Mouse (Mus musculus): ENCODE measurements at regions not wholly inside any gene's neighbourhood (a gene's known extent, or its start where the extent isn't known, plus 50 kb on each side); places are given as distances from the start of the nearest gene placed in this dataset.
A peak's percentile ranks its signal among the peaks of the same experiment; 100 is the strongest.

GRCm38 (mm10) chr12:99643016-99643415 is 79.6 kb upstream of the Foxn3 start:
- DNase-seq: no peak

GRCm38 (mm10) chr12:99642131-99642895 is 78.9 kb upstream of the Foxn3 start:
- no peak for DNase-seq

- DNase-seq: peak; percentile 61 to 79
These were observed 77.9 kb upstream of the Foxn3 start for GRCm38 (mm10) chr12:99641278-99641677.

- peak; percentile 62 to 63 for DNase-seq
These were observed 77.1 kb upstream of the Foxn3 start for GRCm38 (mm10) chr12:99640214-99641151.

GRCm38 (mm10) chr12:99639847-99640213 is 76.4 kb upstream of the Foxn3 start:
- no peak for DNase-seq

- no peak for DNase-seq
These were observed 75.7 kb upstream of the Foxn3 start for GRCm38 (mm10) chr12:99639118-99639517.

- DNase-seq: no peak
These were observed 74.6 kb upstream of the Foxn3 start for GRCm38 (mm10) chr12:99637986-99638385.

GRCm38 (mm10) chr12:99636234-99636633 is 72.9 kb upstream of the Foxn3 start:
- no peak for DNase-seq

- no peak for DNase-seq
These were observed 72.0 kb upstream of the Foxn3 start for GRCm38 (mm10) chr12:99635361-99635760.

GRCm38 (mm10) chr12:99634726-99635125 is 71.3 kb upstream of the Foxn3 start:
- DNase-seq: no peak

GRCm38 (mm10) chr12:99633678-99634077 is 70.3 kb upstream of the Foxn3 start:
- DNase-seq: no peak

- DNase-seq: no peak
These were observed 69.6 kb upstream of the Foxn3 start for GRCm38 (mm10) chr12:99632988-99633387.

GRCm38 (mm10) chr12:99629606-99630005 is 66.2 kb upstream of the Foxn3 start:
- no peak for DNase-seq

- DNase-seq: no peak
These were observed 65.0 kb upstream of the Foxn3 start for GRCm38 (mm10) chr12:99628421-99628820.

GRCm38 (mm10) chr12:99627898-99628231 is 64.5 kb upstream of the Foxn3 start:
- DNase-seq: peak; percentile 94 to 97

GRCm38 (mm10) chr12:99627201-99627897 is 64.0 kb upstream of the Foxn3 start:
- DNase-seq: no peak

GRCm38 (mm10) chr12:99626147-99626546 is 62.8 kb upstream of the Foxn3 start:
- DNase-seq: no peak

GRCm38 (mm10) chr12:99625094-99625493 is 61.7 kb upstream of the Foxn3 start:
- DNase-seq: no peak

- no peak for DNase-seq
These were observed 58.9 kb upstream of the Foxn3 start for GRCm38 (mm10) chr12:99622238-99622637.

GRCm38 (mm10) chr12:99617241-99617804 is 53.9 kb upstream of the Foxn3 start:
- DNase-seq: no peak

- no peak for DNase-seq
These were observed 51.0 kb upstream of the Foxn3 start for GRCm38 (mm10) chr12:99614420-99614819.
